Mouse (Mus musculus) hindlimb bud, embryonic 11.5 days (tissue): ENCODE results near the gene Pzp.

Experiments
- DNase-seq: peaks from one replicate; pipeline ENCODE4 v3.0.0-alpha.2; 2012; ENCODE audit warnings: low read depth, low spot score; ENCODE audit errors: extremely low spot score

Pzp gene

DNA sequence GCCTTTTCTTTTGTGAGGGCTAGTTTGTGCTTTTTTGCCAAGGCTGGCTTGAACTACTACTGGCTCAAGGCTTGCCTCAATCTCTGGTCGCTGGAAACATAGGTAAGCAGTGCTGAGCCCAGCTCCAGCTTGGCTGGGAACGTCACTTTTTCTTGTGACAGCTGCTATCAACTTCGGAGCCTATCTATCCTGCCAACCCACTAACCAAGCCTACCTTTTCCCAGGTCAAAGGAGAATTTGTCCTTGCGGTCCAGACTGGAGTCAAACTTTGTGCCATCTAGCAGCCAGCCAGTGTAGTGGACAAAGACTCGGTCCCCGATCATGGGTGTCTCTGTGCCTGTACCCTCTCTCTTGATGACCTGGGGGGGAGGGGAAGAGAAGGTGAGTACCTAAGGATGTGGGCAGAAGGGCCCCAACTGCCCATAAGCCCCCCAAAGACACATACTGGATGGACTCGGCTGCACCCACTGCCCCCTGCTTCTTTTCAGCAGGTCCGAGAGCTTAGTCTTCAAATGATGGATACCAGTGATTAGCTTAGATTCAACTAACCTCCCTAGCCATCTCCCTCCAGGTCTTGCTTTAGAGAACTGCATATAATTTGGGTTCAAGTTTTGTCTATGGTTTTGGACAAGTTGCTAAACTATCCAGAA, 90.0 kb downstream of the Pzp start:
- no peak for DNase-seq

GRCm38 (mm10) chr6:128435474-128435873, 91.0 kb downstream of the Pzp start:
- DNase-seq: no peak
